Mouse (Mus musculus) megakaryocyte progenitor cell, adult 5-6 weeks (primary cell): ENCODE data around the gene Rad51b. TPM values are rescaled to one million over a fixed set of nuclear protein-coding genes. Genes with fewer than 3 reads are reported as not detected.

Experiments
- ATAC-seq: replicated peaks from 2 replicates; pipeline ENCODE4 v1.8.0; 2016; ENCODE audit warnings: mild to moderate bottlenecking, moderate TSS enrichment, inconsistent platforms; ENCODE audit not compliant: poor library complexity
- total RNA-seq, 2 experiments: library from RNA; stranded (forward) in 1 of 2; stranded (reverse) in 1 of 2; fragments of 157-497, 149-512 nt in 1 of 2; fragments of 200-1000 nt in 1 of 2; gene quantifications; 2 replicates each; pipeline versions ENCODE4 v1.2.3 to v1.2.4; 2015 to 2017

Rad51b gene
- total RNA-seq, 2 experiments from 2014 or later = 15.7 to 19.5 TPM

- no peak for ATAC-seq
Observed at GRCm38 (mm10) chr12:79514680-79515079, 217.6 kb downstream of the Rad51b start.

GRCm38 (mm10) chr12:79522374-79522773 is 225.3 kb downstream of the Rad51b start:
- ATAC-seq = no peak

GRCm38 (mm10) chr12:79524941-79525871 is 228.1 kb downstream of the Rad51b start:
- ATAC-seq = no peak

GRCm38 (mm10) chr12:79525872-79526271 is 228.8 kb downstream of the Rad51b start:
- no peak for ATAC-seq

DNA sequence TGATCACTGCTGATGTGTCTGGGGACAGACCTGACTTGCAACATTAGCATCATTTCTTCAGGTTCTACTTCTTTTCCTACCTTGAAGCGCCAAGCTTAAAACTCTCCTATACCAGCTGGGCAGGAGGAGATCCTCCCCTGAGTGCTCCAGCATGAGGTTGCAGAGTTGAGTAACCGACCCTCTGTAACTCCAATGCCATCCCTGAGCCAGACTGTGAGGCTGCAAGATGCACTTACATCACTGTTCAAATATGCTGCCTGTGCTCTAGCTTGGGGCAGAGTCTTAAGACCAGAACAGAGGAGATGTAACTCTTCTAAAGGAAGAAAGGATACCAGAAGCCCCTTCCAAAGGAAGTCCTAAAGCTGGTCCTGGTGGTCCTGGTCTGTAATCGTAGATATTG is 230.1 kb downstream of the Rad51b start:
- ATAC-seq = no peak

- ATAC-seq = no peak
Observed at GRCm38 (mm10) chr12:79530275-79530902, 233.3 kb downstream of the Rad51b start.

- no peak for ATAC-seq
Observed at GRCm38 (mm10) chr12:79531809-79532798, 235.0 kb downstream of the Rad51b start.

- ATAC-seq = no peak
Observed at GRCm38 (mm10) chr12:79534778-79535177, 237.7 kb downstream of the Rad51b start.

DNA sequence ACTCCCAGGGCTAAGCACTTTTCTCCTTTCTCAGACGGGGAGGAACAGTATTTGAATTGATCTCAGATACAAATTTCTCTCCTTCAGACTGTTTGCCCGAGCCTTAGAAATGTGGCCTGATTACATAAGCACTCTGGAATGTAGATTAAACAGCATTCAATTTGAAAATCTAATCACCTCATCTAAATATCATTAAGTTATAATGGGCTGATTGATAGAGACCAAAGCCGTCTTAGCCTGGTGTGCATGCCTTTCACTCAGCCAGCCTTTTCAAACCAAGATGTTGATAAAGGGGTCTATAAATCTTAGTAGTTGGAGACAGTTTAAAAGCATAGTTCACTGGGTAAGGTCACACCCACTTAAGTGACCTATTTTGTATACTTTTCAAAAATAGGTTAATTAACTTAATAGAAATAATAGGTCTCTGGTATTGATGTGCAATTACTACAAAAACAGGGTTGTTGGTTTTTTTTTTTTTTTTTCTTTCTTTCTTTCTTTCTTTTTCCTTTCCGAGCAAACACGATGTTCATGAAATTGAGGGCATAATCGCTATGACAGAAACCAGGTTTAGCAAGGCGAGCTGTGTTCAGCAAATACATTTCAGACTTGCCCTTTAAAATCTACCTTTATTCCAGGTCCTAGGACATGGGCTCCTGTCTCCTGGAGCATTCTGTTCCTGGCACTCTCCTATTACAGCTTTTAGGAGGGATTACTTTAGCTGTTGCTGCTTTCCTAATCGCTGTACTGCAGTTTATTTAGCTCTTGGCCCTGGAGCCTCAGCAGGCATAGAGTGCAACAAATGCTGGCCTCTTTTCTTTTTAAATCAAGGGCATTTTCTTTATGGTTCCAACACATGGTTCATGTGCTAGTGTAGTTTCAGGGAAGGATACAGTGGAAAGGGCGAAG is 238.7 kb downstream of the Rad51b start:
- no peak for ATAC-seq

GRCm38 (mm10) chr12:79540176-79540575 is 243.1 kb downstream of the Rad51b start:
- no peak for ATAC-seq

GRCm38 (mm10) chr12:79541581-79541980 is 244.5 kb downstream of the Rad51b start:
- ATAC-seq = no peak

DNA sequence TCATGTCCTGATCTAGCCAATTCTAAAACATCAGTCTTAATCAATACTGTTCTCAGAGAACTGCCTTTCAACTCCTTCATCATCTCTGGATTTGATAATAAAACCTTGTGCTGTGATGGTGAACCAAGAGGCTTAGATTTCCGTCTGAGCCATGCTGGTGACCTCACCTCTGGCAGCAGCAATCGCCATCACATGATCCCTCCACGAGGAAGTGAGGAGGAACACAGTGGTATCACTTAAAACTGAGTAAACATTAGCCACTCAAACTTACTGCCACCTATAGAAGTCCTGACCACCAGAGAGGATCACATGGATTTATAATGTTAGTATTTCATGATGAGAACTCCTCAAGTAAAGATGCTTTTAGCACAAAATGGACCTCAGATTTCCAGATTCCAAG is 248.0 kb downstream of the Rad51b start:
- no peak for ATAC-seq

GRCm38 (mm10) chr12:79547556-79547955 is 250.5 kb downstream of the Rad51b start:
- ATAC-seq = no peak

DNA sequence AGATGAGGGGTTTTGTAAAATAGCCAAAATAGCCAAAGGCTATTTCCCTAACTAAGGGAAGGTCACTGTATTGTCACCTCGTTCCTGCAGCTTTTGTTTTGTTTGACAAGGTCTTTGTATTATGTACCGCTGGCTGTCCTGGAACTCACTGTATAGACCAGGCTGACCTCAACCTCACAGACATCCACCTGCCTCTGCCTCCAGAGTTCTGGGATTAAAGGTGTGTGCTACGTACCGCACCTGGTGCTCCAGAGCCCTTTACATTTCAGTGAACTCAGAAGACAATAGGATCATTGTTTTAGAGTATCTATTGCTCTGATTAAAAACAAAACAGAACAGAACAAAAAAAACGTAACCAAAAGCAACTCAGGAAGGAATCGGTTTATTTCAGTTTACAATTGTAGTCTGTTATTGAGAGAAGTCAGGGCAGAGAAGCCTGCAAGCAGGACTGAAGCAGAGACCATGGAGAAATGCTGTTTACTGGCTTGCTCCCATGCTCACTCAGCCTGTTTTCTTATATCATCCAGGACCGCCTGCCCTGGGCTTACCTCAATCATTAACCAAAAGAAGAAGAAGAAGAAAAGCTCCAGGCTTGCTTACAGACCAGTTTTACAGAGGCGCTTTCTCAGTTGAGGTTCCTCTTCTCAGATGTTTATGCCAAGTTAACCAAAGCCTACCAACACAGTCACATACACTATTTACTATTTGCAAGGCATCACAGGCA is 251.7 kb downstream of the Rad51b start:
- ATAC-seq = no peak

DNA sequence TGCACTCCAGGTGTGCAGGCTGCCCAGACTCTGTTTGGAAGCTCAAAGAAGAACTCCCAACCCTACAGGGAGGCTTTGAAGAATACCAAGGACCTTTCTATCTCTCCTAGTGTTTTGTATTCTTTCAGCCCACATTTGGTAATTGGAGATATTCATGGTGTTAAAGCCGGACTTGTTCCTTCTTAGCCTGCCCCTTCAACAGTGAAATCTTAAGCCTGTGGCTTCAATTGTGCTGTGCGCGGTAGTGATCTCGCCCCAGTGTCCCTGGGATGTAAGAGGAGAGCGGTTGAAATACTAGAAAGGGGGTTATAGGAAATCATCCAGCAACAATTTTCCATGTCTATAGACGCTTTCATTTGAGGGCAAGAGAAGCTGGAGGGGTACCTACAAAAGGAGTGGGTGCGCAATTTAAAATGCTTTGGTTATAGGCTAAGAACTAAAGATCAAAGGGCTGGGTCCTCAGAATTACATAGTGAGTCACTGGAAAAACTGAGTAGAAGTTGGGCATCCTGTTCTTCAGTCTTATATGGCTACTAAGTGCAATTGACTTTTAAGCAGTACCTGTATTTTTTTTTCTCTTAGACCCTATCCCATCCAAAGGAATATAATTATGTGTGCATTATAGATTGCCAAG is 253.1 kb downstream of the Rad51b start:
- ATAC-seq = no peak

DNA sequence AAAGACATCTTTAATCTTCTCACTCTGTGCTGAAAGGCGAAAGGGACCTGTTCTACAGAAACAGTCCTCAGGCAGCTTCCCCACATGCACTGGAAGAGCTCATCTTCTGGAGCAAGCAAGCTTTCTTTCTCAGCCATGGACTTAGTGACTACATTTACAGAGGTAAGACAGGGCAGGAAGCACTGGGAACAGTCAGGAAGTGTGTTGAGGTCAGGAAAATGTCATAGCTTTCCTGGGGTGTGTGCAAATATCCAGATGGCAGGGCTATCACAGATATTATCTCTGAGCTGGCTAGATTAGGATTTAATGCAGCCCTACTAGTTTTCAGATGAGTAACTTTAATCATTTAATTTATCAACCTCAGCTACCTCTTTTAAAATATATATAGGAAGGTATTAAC is 254.2 kb downstream of the Rad51b start:
- ATAC-seq = no peak

DNA sequence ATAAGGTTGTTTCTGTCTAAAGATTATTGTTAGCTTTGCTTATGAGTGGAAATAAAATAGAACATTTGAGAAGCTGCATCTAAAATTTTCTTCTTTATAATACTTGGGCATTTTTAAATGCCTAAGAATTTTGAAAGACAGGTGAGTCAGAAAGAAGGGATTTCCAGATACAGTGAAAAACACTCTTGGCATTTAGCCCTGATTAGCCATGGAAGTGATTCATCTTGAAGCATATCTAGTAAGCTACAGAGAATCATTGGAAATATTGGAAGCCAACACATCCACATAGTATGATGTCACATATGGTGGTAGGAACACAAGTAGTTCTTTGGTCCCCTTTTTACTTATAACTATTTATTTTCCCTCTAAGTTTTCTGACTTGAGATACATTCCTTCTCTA is 256.0 kb downstream of the Rad51b start:
- no peak for ATAC-seq

GRCm38 (mm10) chr12:79557904-79558303 is 260.8 kb downstream of the Rad51b start:
- no peak for ATAC-seq

DNA sequence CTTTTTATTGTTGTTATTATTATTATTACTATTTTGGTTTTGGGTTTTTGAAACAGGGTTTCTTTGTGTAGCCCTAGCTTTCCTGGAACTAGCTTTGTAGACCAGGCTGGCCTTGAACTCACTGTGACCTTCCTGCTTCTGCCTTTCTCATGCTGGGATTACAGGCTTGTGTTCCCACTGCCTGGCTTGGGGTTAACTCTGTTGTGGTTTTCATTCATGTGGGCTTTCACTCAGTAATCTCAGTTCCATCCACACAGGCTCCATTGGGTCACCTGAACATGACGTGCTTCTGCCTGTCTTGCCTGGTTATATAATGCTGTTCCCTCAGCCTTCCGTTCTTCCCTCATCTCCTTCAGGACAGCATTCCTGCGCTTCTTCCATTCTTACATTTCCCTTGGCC is 261.6 kb downstream of the Rad51b start:
- ATAC-seq = no peak
